Mouse (Mus musculus) gastrocnemius, adult 2 months (tissue): ENCODE data around the gene Pigz. TPM values are rescaled to one million over a fixed set of nuclear protein-coding genes. Genes with fewer than 3 reads are reported as not detected.
"Not testable (repeated sequence)": the region's sequence is repeated elsewhere in the genome, so short reads cannot be mapped to it uniquely, and the experiment has no call there.

Experiments used
- DNase-seq: peaks from one replicate; pipeline ENCODE4 v3.0.0; 2022
- H3K27ac ChIP-seq: fragments of 200-600 bp; 2 replicates; pipeline ENCODE4 v1.8.1; 2022; ENCODE audit warnings: mild to moderate bottlenecking
- H3K4me3 ChIP-seq: fragments of 200-600 bp; 2 replicates; pipeline ENCODE4 v1.8.1; 2022; ENCODE audit warnings: mild to moderate bottlenecking, moderate library complexity
- CTCF ChIP-seq: fragments of 200-600 bp; IDR thresholded peaks from 2 replicates; pipeline ENCODE4 v1.8.1; 2022; ENCODE audit warnings: antibody characterized with exemption, mild to moderate bottlenecking, moderate library complexity
- intact Hi-C: fragments of 180-260 bp; cut with DNase I; formaldehyde crosslinking; loops from one replicate; pipeline ENCODE4 v1.15.1; 2025
- total RNA-seq, 2 experiments: library from RNA; stranded (reverse); gene quantifications; 2 replicates each; pipeline ENCODE4 v1.2.3; 2021

The Pigz gene
- total RNA-seq, 2 experiments from 2014 or later, result 0.20 to 0.71 TPM

DNA sequence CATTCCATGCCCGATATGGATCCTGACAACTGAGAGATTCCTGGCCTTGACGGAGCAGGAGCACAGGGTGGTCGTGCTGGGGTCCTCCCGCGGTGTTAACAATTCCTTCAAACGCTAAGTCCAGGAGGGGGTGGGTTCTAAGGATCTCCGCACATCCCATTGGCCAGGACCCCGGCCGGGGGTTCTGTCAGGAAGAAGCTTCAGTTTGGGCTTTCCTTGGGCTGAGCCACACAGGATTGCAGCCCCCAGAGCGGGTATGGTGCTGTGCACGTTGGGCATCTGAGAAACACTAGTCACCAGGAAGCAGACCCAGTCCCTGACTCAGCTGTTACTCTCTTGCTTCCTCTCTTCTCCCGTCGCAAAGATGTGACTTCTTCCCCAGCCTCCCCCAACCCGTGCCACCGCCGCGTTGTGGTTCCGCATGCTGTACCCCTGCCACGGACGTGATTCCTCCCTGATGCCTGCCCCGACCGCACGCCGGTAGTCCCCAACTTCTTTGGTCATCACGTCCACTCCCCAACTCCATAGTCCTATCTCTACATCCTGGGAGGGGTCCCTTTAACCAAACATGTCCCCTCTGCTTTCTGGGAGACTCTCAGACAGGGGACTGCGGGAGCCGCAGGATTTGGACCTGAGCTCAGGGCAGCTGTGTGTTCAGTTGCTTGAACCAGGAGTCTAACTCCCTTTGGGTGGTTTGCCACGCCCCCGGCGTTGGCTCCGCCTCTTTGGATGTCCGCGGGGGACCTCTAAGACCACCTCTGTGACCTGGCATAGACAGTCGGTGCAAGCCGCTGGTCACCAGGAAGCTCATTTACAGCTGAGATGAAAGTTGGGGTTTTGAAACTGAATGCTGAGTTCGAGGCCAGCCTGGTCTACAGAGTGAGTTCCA lies 1.7 kb downstream of the Pigz start:
- Histone ChIP-seq H3K4me3 (peak overlapping the region; percentile 46), H3K27ac (no peak overlapping the region)
- intact Hi-C loops, result no loop called here
- no peak for TF ChIP-seq CTCF
- no peak for DNase-seq

DNA sequence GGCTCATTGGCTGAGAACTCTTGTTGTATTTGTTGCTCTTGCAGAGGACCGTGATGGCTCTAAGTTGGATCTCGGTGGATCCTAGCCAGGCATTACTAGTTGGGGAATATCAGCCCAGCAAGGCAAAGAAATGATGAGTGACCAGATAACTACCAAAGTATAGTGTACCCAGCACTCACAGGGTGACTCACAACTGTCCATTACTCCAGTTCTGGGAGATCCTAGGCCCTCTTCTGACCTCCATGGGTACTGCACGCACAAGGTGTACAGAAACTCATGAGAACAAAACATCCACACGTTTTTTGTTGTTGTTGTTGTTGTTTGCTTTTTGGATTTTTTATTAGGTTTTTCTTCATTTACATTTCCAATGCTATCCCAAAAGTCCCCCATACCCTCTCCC lies 2.9 kb downstream of the Pigz start:
- intact Hi-C loops, result no loop called here
- no peak for TF ChIP-seq CTCF
- no peak overlapping the region for H3K27ac ChIP-seq
- DNase-seq, result no peak
- H3K4me3 ChIP-seq, result no peak overlapping the region

DNA sequence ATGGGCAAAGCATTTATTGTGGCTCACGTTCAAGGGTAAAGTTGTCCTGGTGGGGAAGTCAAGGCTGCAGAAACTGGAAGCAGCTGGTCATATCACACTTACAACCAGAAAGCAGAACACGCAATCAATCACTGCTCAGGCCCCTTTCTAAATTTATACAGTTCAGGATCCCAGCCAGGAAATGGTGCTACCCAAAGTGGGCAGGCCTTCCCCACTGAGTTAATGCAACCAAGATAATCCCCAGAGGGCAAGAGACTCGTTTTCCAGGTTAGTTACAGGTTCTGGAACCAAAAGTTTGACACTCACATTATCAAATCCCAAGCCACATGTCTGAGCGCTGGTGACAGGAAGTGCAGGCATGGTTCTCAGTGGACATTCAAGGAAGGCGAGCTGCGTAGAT lies 5.2 kb downstream of the Pigz start:
- intact Hi-C loops, result no loop called here
- no peak for TF ChIP-seq CTCF
- no peak for DNase-seq
- Histone ChIP-seq H3K4me3 (no peak overlapping the region), H3K27ac (peak overlapping the region; percentile 41)

DNA sequence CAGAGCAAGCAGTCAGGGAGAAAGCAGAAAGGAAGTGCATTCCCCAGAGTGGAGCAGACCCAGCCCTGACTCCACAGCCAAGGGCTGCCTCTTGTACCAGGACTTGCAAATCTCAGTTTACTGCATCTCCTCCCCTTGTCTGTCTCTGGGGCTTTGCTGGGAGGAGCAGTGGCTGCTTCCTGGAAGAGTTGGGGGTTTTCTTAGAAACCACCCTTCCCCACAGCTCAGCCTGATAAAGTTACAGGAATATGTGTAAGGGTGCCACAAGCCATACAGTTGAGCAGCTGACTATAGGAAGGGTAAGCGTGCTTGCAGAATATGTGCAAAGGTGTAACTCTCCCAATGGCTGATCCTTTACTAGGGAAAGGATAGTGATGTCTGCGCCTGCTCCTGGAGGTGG lies 6.9 kb downstream of the Pigz start:
- TF ChIP-seq CTCF, result no peak
- Histone ChIP-seq H3K4me3 (no peak overlapping the region), H3K27ac (no peak overlapping the region)
- intact Hi-C loops, result loop anchor here (10.0 kb wide), 1 partner anchor 304 kb away; the partner anchor contains the start of genes Fbxo45 and Wdr53
- no peak for DNase-seq

DNA sequence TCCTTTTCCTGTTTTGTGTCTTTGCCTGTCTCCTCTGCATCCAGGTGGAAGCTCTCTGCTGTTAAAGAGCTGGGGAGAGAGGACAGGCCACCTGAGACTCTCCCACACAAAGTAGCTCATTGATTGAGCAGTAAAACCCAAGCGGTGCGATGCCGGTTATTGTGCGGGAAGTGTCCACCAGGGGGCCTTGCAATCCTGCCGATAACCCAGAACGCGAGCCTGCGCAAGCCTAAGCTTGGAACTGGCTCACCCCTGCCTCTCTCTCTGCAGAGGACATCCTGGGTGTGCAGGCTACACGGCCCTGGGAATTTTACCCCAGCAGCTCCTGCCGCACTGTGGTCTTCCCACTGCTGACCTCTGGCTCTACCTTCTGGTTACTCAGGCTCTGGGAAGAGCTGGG lies 10.3 kb downstream of the Pigz start:
- TF ChIP-seq CTCF, result peak; percentile 85
- peak; percentile 80 for DNase-seq
- intact Hi-C loops, result loop anchor here (10.0 kb wide), 1 partner anchor 301 kb away; the partner anchor contains the start of genes Fbxo45 and Wdr53
- Histone ChIP-seq H3K27ac (peak overlapping the region; percentile 9; the same call in 1 of the 2 replicates), H3K4me3 (no peak overlapping the region)

DNA sequence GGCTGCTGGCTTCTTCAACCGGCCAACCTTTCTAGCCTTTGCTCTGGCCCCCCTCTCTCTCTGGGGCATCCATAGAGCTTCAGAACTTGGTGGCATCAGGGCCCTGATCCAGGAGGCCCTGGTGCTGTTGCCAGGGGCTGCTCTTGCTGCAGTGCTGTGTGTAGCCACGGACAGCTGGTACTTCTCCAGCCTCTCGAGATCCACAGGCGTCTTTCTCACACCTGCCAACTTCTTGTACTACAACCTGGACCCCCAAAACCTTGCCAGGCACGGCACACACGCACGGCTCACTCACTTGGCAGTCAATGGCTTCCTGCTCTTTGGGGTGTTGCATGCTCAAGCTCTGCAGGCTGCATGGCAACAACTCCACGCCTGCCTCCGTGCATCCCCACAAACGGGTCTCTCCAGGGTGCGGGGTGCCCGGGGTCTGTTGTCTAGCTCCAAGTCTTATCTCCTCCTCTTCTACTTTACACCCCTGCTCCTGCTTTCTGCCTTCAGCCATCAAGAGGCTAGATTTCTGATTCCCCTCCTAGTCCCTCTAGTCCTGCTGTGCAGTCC lies 11.1 kb downstream of the Pigz start:
- Histone ChIP-seq H3K27ac (no peak overlapping the region), H3K4me3 (no peak overlapping the region)
- intact Hi-C loops, result loop anchor here (10.0 kb wide), 1 partner anchor 300 kb away; the partner anchor contains the start of genes Fbxo45 and Wdr53
- DNase-seq, result no peak
- TF ChIP-seq CTCF, result no peak

DNA sequence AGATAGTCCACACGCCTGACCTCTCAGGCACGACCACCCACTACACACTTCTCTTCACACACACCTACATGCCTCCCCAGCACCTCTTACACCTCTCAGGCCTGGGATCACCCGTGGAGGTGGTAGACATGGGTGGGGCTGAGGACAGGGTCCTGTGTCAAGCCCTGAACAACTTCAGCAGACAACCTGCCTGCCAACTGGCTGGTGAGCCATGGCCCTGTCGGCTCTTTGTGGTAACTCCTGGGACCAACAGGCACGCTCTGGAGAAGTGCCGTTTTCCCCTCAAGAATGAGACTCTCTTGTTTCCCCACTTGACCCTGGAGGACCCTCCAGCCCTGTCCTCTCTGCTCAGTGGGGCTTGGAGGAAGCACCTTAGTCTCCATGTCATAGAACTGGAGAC lies 11.7 kb downstream of the Pigz start:
- H3K4me3 ChIP-seq, result no peak overlapping the region
- intact Hi-C loops, result loop anchor here (10.0 kb wide), 1 partner anchor 299 kb away; the partner anchor contains the start of genes Fbxo45 and Wdr53
- H3K27ac ChIP-seq, result no peak overlapping the region
- no peak for DNase-seq
- TF ChIP-seq CTCF, result no peak

DNA sequence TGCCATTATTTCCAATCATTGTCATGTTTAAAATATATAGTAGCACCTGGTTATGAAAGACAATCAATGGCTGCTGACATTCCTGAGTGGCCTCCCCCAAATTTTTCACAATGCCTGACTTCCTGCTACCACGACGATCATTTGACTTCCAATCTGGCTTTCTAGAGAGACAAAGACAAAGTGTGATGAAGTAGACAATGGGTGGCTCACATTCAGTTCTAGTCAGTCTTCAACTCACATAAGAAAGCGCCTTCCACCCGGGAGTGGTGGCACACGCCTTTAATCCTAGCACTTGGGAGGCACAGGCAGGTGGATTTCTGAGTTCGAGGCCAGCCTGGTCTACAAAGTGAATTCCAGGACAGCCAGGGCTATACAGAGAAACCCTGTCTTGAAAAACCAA lies 12.3 kb downstream of the Pigz start:
- not testable (repeated sequence) for DNase-seq, H3K27ac ChIP-seq
- H3K4me3 ChIP-seq, result peak overlapping the region; percentile 98
- intact Hi-C loops, result loop anchor here (10.0 kb wide), 1 partner anchor 299 kb away; the partner anchor contains the start of genes Fbxo45 and Wdr53

DNA sequence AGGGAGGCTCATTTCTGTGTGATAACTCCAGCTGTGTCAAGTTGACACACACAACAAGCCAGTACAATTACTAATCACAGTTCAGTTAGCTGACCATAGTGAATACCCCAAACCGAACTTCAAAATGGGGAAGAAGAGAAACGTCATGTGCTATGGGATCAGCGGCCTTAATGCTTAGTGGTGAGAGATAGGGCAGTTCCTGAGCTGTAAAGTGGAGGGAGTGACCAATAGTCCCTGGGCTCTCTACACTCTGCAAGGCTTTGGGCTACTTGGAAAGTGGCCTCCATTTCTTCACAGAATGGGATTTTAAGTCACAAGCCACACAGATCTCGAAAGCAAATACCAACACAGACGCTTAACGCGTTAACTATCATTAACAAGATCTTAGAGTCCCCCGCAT lies 13.7 kb downstream of the Pigz start:
- intact Hi-C loops, result loop anchor here (10.0 kb wide), 1 partner anchor 297 kb away; the partner anchor contains the start of genes Fbxo45 and Wdr53
- DNase-seq, result no peak
- Histone ChIP-seq H3K4me3 (peak overlapping the region; percentile 98), H3K27ac (peak overlapping the region; percentile 96)
- TF ChIP-seq CTCF, result no peak

DNA sequence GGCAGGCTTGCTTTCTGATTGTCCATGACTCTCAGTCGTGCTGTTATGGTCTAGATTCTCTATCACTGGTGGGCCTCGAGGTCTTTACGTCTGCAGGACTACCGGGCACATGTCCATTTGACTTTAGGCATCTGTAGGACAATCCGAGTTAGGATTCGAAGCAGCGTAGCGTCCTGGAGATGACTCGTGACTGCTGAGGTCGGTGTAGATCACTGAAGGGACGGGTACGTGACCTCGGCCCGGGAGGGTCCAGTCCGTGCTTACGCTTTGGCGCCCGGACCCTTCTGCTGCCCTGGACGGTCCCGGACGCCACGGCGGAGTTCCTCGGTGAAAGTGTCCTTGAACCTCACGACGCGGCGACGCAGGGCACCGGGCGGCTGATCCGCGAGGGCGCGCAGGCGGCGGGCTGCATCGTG lies 14.3 kb downstream of the Pigz start:
- DNase-seq, result no peak
- intact Hi-C loops, result loop anchor here (2.0 to 10.0 kb wide), 2 partner anchors 55 to 297 kb away; partner anchors contain the start of genes Fbxo45, Senp5 and Wdr53
- TF ChIP-seq CTCF, result no peak
- H3K27ac ChIP-seq, result peak overlapping the region; percentile 96
- peak overlapping the region; percentile 98 for H3K4me3 ChIP-seq

DNA sequence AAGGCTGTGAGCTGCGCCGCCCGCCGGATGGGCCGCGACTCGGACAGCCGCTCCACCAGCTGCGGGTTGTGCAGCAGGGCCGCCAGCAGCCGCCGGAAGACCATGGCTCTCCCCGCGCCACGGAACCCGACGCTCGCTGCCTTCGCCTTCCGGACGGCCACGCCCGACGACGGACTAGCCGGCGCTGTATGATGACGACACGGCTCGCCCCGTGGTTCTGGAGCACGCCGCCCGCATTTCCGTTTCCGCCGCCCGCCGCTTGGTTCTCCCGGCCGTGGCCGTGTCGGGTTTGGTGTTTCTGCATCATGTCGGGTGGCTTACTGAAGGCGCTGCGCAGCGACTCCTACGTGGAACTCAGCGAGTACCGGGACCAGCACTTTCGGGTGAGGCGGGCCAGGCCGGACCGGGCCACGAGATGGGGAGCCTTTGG lies 14.7 kb downstream of the Pigz start, which contains the start of the genes 0610012G03Rik and Ncbp2:
Gene 0610012G03Rik (minus strand): TSS at position 150 of the 430 bp plus-strand sequence.
Gene Ncbp2 (plus strand): TSS at position 169 of the 430 bp plus-strand sequence.
- Histone ChIP-seq H3K4me3 (peak within 1 kb of the TSS; percentile 98), H3K27ac (peak within 1 kb of the TSS; percentile 96)
- intact Hi-C loops, result loop anchor here (2.0 to 10.0 kb wide), 2 partner anchors 54 to 296 kb away; partner anchors contain the start of genes Fbxo45, Senp5 and Wdr53
- TF ChIP-seq CTCF, result no peak; the same call in 1 of the 2 replicates
- DNase-seq, result peak; percentile 98

DNA sequence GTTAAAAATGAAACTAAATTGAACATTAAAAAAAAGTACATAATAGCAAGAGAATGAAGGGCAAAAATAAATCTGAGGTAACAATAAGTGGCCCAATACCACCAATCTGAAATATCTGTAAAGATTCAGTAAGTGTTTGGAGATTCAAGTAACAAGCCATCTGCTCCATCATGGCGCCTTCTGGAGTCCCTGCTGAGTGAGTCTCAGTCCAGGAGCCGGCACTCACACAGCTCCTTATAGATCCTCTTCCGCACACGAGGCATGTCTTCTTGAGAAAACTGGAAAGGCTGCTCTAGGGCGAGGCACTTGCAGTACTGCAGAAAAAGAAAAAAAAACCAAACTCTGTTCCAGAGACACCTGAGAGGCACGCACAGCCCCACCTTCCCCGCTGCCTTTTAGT lies 29.6 kb downstream of the Pigz start:
- Histone ChIP-seq H3K27ac (no peak overlapping the region), H3K4me3 (no peak overlapping the region)
- no peak for DNase-seq
- intact Hi-C loops, result no loop called here
- no peak for TF ChIP-seq CTCF

DNA sequence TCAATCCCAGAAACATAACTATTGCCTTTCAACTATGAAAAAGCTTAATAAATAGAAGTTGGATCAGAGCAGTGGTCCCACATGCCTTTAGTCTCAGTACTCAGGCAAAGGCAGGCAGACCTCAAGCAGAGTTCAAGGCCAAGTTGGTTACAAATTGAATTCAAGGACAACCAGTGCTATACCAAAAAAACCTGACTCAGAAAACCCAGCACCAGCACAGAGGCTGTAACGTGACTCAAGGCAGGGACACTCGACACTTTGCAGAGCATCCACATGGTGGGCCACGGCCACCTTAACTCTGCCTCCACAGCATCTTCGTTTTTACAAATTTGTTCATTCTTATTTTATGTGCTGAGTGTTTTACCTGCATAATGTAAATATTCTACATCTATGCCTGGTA lies 41.6 kb downstream of the Pigz start:
- TF ChIP-seq CTCF, result no peak
- H3K4me3 ChIP-seq, result no peak overlapping the region
- H3K27ac ChIP-seq, result no peak overlapping the region
- no peak for DNase-seq
- intact Hi-C loops, result no loop called here
